Mouse (Mus musculus): ENCODE results near the gene Rere. TPM values are rescaled to one million over a fixed set of nuclear protein-coding genes. Genes with fewer than 3 reads are reported as not detected.

The Rere gene
- total and polyA plus RNA-seq, 3 experiments = 19.3 to 46.4 (median 39.0) TPM

- no peaks in the 10 kb centered on the region for H3K27me3 ChIP-seq (ENCODE audit: control insufficient read depth, insufficient read depth, low read length)
- H3K27ac ChIP-seq = no peak overlapping the region
- no peaks in the 10 kb centered on the region; the same call in 1 of the 2 replicates for H3K79me2 ChIP-seq (replicated peaks; ENCODE audit: control insufficient read depth, insufficient read depth, low read length)
- TF ChIP-seq POLR2A (IDR thresholded peaks at IDR 0.05; ENCODE audit: insufficient read depth, low read depth, low read length) = no peak
- no peak for TF ChIP-seq CTCF (IDR thresholded peaks at IDR 0.05)
- TF ChIP-seq EP300 (IDR thresholded peaks at IDR 0.05; ENCODE audit: insufficient read depth, low read depth, low read length) = no peak
- peaks cover 5% of the 10 kb centered on the region for H3K36me3 ChIP-seq (ENCODE audit: control insufficient read depth, insufficient read depth, low read length)
- DNase-seq = no peak
- H3K4me1 ChIP-seq (ENCODE audit: control insufficient read depth, insufficient read depth, low read length) = peaks cover 8% of the 10 kb centered on the region; the same call in 1 of the 2 replicates
- no peak overlapping the region for H3K4me3 ChIP-seq
- 72% methylated on average over 3 of the region's 3 CpGs for WGBS
- no peak overlapping the region for H3K9ac ChIP-seq (ENCODE audit: low read depth, low read length)
- intact Hi-C loops (cut with DNase I) = no loop called here
These were observed 166.1 kb downstream of the Rere start for GRCm38 (mm10) chr4:150447517-150447916.

GRCm38 (mm10) chr4:150448433-150448832 lies 167.0 kb downstream of the Rere start:
- H3K27ac ChIP-seq = no peak overlapping the region
- TF ChIP-seq EP300 (IDR thresholded peaks at IDR 0.05; ENCODE audit: insufficient read depth, low read depth, low read length) (no peak), CTCF (IDR thresholded peaks at IDR 0.05) (no peak), POLR2A (IDR thresholded peaks at IDR 0.05; ENCODE audit: insufficient read depth, low read depth, low read length) (no peak)
- no peak overlapping the region for H3K4me3 ChIP-seq
- 56% methylated on average over 1 of the region's 1 CpGs for WGBS
- no peaks in the 10 kb centered on the region for H3K27me3 ChIP-seq (ENCODE audit: control insufficient read depth, insufficient read depth, low read length)
- intact Hi-C loops (cut with DNase I) = no loop called here
- peaks cover 4% of the 10 kb centered on the region for H3K36me3 ChIP-seq (ENCODE audit: control insufficient read depth, insufficient read depth, low read length)
- DNase-seq = no peak
- no peaks in the 10 kb centered on the region; the same call in 1 of the 2 replicates for H3K79me2 ChIP-seq (replicated peaks; ENCODE audit: control insufficient read depth, insufficient read depth, low read length)
- H3K4me1 ChIP-seq (ENCODE audit: control insufficient read depth, insufficient read depth, low read length) = peaks cover 9% of the 10 kb centered on the region; the same call in 1 of the 2 replicates
- H3K9ac ChIP-seq (ENCODE audit: low read depth, low read length) = no peak overlapping the region

- peaks cover 12% of the 10 kb centered on the region for H3K4me1 ChIP-seq (ENCODE audit: control insufficient read depth, insufficient read depth, low read length)
- WGBS = 69% methylated on average over 6 of the region's 6 CpGs
- no peak overlapping the region for H3K9ac ChIP-seq (ENCODE audit: low read depth, low read length)
- H3K4me3 ChIP-seq = no peak overlapping the region
- peaks cover 5% of the 10 kb centered on the region; the same call in 1 of the 2 replicates for H3K36me3 ChIP-seq (ENCODE audit: control insufficient read depth, insufficient read depth, low read length)
- no peaks in the 10 kb centered on the region for H3K79me2 ChIP-seq (replicated peaks; ENCODE audit: control insufficient read depth, insufficient read depth, low read length)
- intact Hi-C loops (cut with DNase I) = no loop called here
- TF ChIP-seq EP300 (IDR thresholded peaks at IDR 0.05; ENCODE audit: insufficient read depth, low read depth, low read length) (no peak), CTCF (IDR thresholded peaks at IDR 0.05) (no peak), POLR2A (IDR thresholded peaks at IDR 0.05; ENCODE audit: insufficient read depth, low read depth, low read length) (no peak)
- no peak for DNase-seq
- H3K27me3 ChIP-seq (ENCODE audit: control insufficient read depth, insufficient read depth, low read length) = no peaks in the 10 kb centered on the region
- no peak overlapping the region for H3K27ac ChIP-seq
These were observed 168.7 kb downstream of the Rere start for GRCm38 (mm10) chr4:150450081-150450691.

GRCm38 (mm10) chr4:150452155-150452847 lies 170.9 kb downstream of the Rere start:
- WGBS = 89% methylated on average over 11 of the region's 11 CpGs
- no peak for DNase-seq
- Histone ChIP-seq H3K36me3 (ENCODE audit: control insufficient read depth, insufficient read depth, low read length) (peaks cover 5% of the 10 kb centered on the region; the same call in 1 of the 2 replicates), H3K9ac (ENCODE audit: low read depth, low read length) (no peak overlapping the region), H3K4me1 (ENCODE audit: control insufficient read depth, insufficient read depth, low read length) (peaks cover 6% of the 10 kb centered on the region), H3K4me3 (no peak overlapping the region), H3K27me3 (ENCODE audit: control insufficient read depth, insufficient read depth, low read length) (no peaks in the 10 kb centered on the region), H3K27ac (no peak overlapping the region), H3K79me2 (replicated peaks; ENCODE audit: control insufficient read depth, insufficient read depth, low read length) (no peaks in the 10 kb centered on the region)
- TF ChIP-seq POLR2A (IDR thresholded peaks at IDR 0.05; ENCODE audit: insufficient read depth, low read depth, low read length) (no peak), EP300 (IDR thresholded peaks at IDR 0.05; ENCODE audit: insufficient read depth, low read depth, low read length) (no peak), CTCF (IDR thresholded peaks at IDR 0.05) (no peak)
- intact Hi-C loops (cut with DNase I) = no loop called here

GRCm38 (mm10) chr4:150454571-150455306 lies 173.3 kb downstream of the Rere start:
- no peaks in the 10 kb centered on the region for H3K79me2 ChIP-seq (replicated peaks; ENCODE audit: control insufficient read depth, insufficient read depth, low read length)
- 48% methylated on average over 12 of the region's 12 CpGs for WGBS
- DNase-seq = peak in 1 of 2 experiments; percentile 12
- peaks cover 9% of the 10 kb centered on the region for H3K36me3 ChIP-seq (ENCODE audit: control insufficient read depth, insufficient read depth, low read length)
- no peaks in the 10 kb centered on the region for H3K27me3 ChIP-seq (ENCODE audit: control insufficient read depth, insufficient read depth, low read length)
- peaks cover 11% of the 10 kb centered on the region for H3K4me1 ChIP-seq (ENCODE audit: control insufficient read depth, insufficient read depth, low read length)
- TF ChIP-seq CTCF (IDR thresholded peaks at IDR 0.05) (no peak), POLR2A (IDR thresholded peaks at IDR 0.05; ENCODE audit: insufficient read depth, low read depth, low read length) (no peak), EP300 (IDR thresholded peaks at IDR 0.05; ENCODE audit: insufficient read depth, low read depth, low read length) (no peak)
- intact Hi-C loops (cut with DNase I) = no loop called here
- no peak overlapping the region for H3K9ac ChIP-seq (ENCODE audit: low read depth, low read length)
- H3K4me3 ChIP-seq = no peak overlapping the region
- no peak overlapping the region for H3K27ac ChIP-seq

All from heart, adult 2 months (tissue).